Mouse (Mus musculus) intestine, postnatal 0 days (tissue): ENCODE results near the gene Tpo. TPM values are rescaled to one million over a fixed set of nuclear protein-coding genes. Genes with fewer than 3 reads are reported as not detected.

Source experiments
- ATAC-seq: fragments of 200-750 bp; cut with Nextera tagmentation; 2 replicates; pipeline ENCODE4 v1.8.0; 2017; ENCODE audit warnings: mild to moderate bottlenecking, moderate TSS enrichment, moderate library complexity
- H3K27ac ChIP-seq: fragments of 300-500 bp; sonication (generic); 2 replicates; pipeline ENCODE4 v1.5.1; 2014; ENCODE audit warnings: mild to moderate bottlenecking, low read depth, low read length, moderate library complexity
- H3K27me3 ChIP-seq: fragments of 300-500 bp; sonication (generic); replicated peaks from 2 replicates; pipeline ENCODE4 v1.6.1; 2014; ENCODE audit warnings: low read length, mixed read lengths; ENCODE audit not compliant: control insufficient read depth, insufficient read depth
- H3K36me3 ChIP-seq: fragments of 300-500 bp; sonication (generic); 2 replicates; pipeline ENCODE4 v1.6.1; 2014; ENCODE audit warnings: mild to moderate bottlenecking, moderate library complexity; ENCODE audit not compliant: control insufficient read depth, insufficient read depth
- H3K4me1 ChIP-seq: fragments of 300-500 bp; sonication (generic); replicated peaks from 2 replicates; pipeline ENCODE4 v1.6.1; 2014; ENCODE audit warnings: antibody characterized with exemption, low read length, mixed read lengths; ENCODE audit not compliant: control insufficient read depth, insufficient read depth
- H3K4me2 ChIP-seq: fragments of 300-500 bp; sonication (generic); replicated peaks from 2 replicates; pipeline ENCODE4 v1.6.1; 2014; ENCODE audit warnings: low read depth, mild to moderate bottlenecking, moderate library complexity
- H3K4me3 ChIP-seq: fragments of 300-500 bp; sonication (generic); 2 replicates; pipeline ENCODE4 v1.5.1; 2014; ENCODE audit warnings: low read depth, low read length
- H3K9ac ChIP-seq: fragments of 300-500 bp; sonication (generic); 2 replicates; pipeline ENCODE4 v1.6.1; 2014; ENCODE audit warnings: mild to moderate bottlenecking, low read depth, low read length
- H3K9me3 ChIP-seq: fragments of 300-500 bp; sonication (generic); 2 replicates; pipeline ENCODE4 v1.6.1; 2016; ENCODE audit warnings: mixed run types; ENCODE audit not compliant: control insufficient read depth
- CTCF ChIP-seq: sonication (generic); IDR thresholded peaks from 2 replicates; pipeline ENCODE4 v1.5.1; 2016; ENCODE audit warnings: low read depth, mild to moderate bottlenecking, control low read depth, antibody characterized with exemption, moderate library complexity
- WGBS: fragments of 180-500 bp; shearing (Covaris S2); extraction: QIAGEN DNeasy Blood & Tissue Kit; methylation state at CpG from one replicate; pipeline ENCODE4 v1.1.7; 2014; 5-methylcytosine and 5-hydroxymethylcytosine counted together
- polyA plus RNA-seq: library from polyadenylated mRNA; unstranded; fragments of >200 nt; fragmentation: Nextera tagmentation; extraction: Ambion mirVana; gene quantifications from 2 replicates; pipeline ENCODE4 v1.2.1, GENCODE M21; 2015

Tpo gene
- polyA plus RNA-seq, 1 experiment from 2014 or later, result not detected

DNA sequence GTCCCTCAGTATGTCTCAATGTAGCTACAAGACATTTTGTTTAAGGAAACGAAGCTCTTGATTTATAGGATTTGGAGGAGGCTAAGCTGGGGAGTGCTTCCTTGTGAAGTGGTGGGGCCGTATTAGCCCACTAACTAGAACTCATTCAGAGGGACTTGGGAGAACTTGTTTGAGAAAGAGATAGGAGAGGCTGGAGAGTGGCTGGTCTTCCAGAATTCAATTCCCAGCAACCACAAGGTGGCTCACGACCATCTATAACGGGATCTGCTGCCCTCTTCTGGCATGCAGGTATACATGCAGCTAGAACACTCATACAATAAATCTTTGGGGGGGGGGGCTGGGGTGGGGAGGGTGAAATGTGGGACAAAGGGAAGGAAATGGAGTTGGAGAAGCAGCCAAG is 92.3 kb downstream of the Tpo start:
- Histone ChIP-seq H3K4me3 (no peak overlapping the region), H3K9me3 (no peaks in the 10 kb centered on the region), H3K36me3 (no peaks in the 10 kb centered on the region), H3K27me3 (no peaks in the 10 kb centered on the region), H3K27ac (no peak overlapping the region), H3K4me2 (no peak overlapping the region), H3K9ac (no peak overlapping the region), H3K4me1 (no peaks in the 10 kb centered on the region)
- 11% methylated on average over 4 of the region's 4 CpGs for WGBS
- TF ChIP-seq CTCF, result peak; percentile 82
- ATAC-seq, result no peak

- Histone ChIP-seq H3K27ac (no peak overlapping the region), H3K9ac (no peak overlapping the region), H3K36me3 (no peaks in the 10 kb centered on the region), H3K4me2 (no peak overlapping the region), H3K4me3 (no peak overlapping the region), H3K9me3 (no peaks in the 10 kb centered on the region), H3K4me1 (no peaks in the 10 kb centered on the region), H3K27me3 (no peaks in the 10 kb centered on the region)
- no peak for ATAC-seq
- TF ChIP-seq CTCF, result peak; percentile 77
- WGBS, result 32% methylated on average over 4 of the region's 4 CpGs
Measured at GRCm38 (mm10) chr12:30039565-30039964, 92.9 kb downstream of the Tpo start.

DNA sequence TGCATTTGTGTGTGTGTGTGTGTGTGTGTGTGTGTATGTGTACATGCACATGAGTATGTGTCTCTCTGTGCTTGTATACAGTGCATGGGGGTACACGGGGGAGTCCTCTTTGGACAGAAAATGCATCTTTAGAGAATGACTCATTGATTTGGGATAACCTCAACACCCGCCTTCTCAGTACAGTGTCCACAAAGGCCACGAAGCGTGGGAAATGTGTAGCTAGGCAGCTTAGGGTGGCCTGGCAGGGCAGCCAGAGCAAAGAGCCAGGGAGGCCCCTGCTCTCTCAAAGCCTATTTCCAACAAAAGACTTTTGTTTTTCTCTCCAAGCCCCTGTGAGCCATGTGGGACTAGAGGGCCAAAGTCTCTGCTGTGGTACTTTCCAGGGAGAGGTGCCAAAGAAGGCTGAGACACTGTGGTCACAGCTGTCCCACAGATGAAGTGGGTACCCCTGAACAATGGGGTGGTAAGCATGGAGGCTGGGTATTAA is 95.8 kb downstream of the Tpo start:
- no peaks in the 10 kb centered on the region for H3K9me3 ChIP-seq
- no peak overlapping the region for H3K27ac ChIP-seq
- no peak overlapping the region for H3K9ac ChIP-seq
- no peak overlapping the region for H3K4me2 ChIP-seq
- H3K27me3 ChIP-seq, result no peaks in the 10 kb centered on the region
- no peaks in the 10 kb centered on the region for H3K4me1 ChIP-seq
- TF ChIP-seq CTCF, result no peak
- no peak for ATAC-seq
- no peaks in the 10 kb centered on the region for H3K36me3 ChIP-seq
- no peak overlapping the region for H3K4me3 ChIP-seq
- 73% methylated on average over 4 of the region's 4 CpGs for WGBS

DNA sequence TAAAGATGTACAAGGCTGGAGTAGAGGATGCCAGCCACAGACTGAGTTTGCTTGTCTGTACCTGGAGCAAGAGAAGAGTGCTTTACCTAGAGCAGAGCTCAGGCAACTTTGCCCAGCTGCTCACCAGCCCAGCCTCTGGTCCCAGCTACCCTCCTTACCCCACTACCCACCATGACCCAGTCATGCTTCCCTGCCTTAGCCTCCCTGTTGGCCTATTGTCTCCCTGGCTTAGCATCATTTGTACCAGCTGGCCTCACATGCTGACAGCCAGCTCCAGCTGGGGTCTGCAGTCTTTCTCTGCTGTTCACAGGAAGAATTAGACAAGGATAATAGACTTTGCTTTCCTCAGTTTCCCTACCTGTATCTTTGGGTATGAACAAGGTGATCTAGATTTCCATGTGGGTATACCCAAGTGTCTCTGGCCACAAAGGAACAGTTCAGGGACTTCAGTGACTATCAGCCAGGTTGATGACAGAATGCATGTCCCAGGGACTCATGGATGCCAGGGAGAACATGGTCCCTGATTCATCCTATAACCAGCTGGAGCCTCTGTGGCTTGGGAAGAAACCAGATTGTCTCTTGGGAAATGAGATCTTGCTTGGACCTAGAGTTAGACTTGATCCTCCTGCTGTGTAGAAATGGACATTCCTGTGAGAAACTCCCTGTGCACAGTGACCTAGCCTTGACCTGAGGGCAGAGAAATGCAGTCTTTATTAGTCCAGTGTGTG is 96.4 kb downstream of the Tpo start:
- H3K27ac ChIP-seq, result no peak overlapping the region
- ATAC-seq, result no peak
- H3K9ac ChIP-seq, result no peak overlapping the region
- H3K9me3 ChIP-seq, result no peaks in the 10 kb centered on the region
- H3K36me3 ChIP-seq, result no peaks in the 10 kb centered on the region
- H3K27me3 ChIP-seq, result no peaks in the 10 kb centered on the region
- no peak for TF ChIP-seq CTCF
- no peak overlapping the region for H3K4me3 ChIP-seq
- no peak overlapping the region for H3K4me2 ChIP-seq
- no peaks in the 10 kb centered on the region for H3K4me1 ChIP-seq

- no peak for TF ChIP-seq CTCF
- H3K4me1 ChIP-seq, result no peaks in the 10 kb centered on the region
- H3K9me3 ChIP-seq, result no peaks in the 10 kb centered on the region
- no peak for ATAC-seq
- no peak overlapping the region for H3K9ac ChIP-seq
- WGBS, result 30% methylated on average over 1 of the region's 1 CpGs
- no peak overlapping the region for H3K4me2 ChIP-seq
- H3K4me3 ChIP-seq, result no peak overlapping the region
- H3K36me3 ChIP-seq, result no peaks in the 10 kb centered on the region
- H3K27ac ChIP-seq, result no peak overlapping the region
- no peaks in the 10 kb centered on the region for H3K27me3 ChIP-seq
Measured at GRCm38 (mm10) chr12:30035406-30035805, 97.0 kb downstream of the Tpo start.

DNA sequence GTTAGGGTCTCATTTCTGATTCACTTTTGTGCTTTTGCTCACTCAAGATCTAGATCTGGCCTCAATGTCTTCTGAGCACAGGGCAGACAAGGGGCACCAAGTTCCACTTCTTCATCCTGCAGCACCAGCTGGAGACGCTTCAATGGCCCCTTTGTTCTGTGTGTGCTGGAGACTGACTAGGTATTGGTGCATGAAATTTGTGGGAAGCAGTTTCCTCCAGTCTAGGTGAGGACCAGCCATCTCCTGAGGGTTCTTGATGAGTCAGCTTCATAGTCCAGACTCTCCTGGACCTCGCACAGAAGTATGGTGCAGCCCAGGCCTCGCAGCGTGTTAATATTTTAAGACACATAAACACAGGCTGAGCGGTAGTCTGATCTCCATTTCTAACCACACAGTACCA is 97.7 kb downstream of the Tpo start:
- H3K9ac ChIP-seq, result no peak overlapping the region
- H3K4me1 ChIP-seq, result no peaks in the 10 kb centered on the region
- no peak overlapping the region for H3K27ac ChIP-seq
- H3K4me2 ChIP-seq, result no peak overlapping the region
- no peaks in the 10 kb centered on the region for H3K36me3 ChIP-seq
- H3K27me3 ChIP-seq, result no peaks in the 10 kb centered on the region
- H3K4me3 ChIP-seq, result no peak overlapping the region
- ATAC-seq, result no peak
- TF ChIP-seq CTCF, result no peak
- 79% methylated on average over 5 of the region's 5 CpGs for WGBS
- H3K9me3 ChIP-seq, result no peaks in the 10 kb centered on the region
